Mouse (Mus musculus) cerebellum, adult 11 months (tissue): Measurements from ENCODE around the gene Rrp9.
A peak's percentile ranks its signal among the peaks of the same experiment; 100 is the strongest.

Source experiments
- DNase-seq: peaks from one replicate; pipeline ENCODE4 v3.0.0; 2022

Gene Rrp9

DNA sequence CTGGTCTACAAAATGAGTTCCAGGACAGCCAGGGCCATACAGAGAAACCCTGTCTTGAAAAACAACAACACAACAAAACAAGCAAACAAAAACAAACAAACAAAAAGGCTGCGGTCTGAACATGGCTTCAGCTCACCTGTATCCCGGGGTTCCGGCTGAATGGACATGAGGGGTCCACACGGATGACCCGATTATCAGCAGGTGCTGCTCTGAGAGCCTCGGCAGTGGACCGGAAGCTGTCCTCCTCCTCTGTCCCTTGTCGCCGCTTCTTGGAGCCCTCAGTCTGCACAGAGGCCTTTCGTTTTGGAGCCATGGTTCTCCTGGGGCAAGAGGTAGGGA lies at the start of gene Rrp9:
Gene Rrp9, plus strand, starts transcription at position 301 of the 339 bp plus-strand sequence.
- peak; percentile 19 for DNase-seq

DNA sequence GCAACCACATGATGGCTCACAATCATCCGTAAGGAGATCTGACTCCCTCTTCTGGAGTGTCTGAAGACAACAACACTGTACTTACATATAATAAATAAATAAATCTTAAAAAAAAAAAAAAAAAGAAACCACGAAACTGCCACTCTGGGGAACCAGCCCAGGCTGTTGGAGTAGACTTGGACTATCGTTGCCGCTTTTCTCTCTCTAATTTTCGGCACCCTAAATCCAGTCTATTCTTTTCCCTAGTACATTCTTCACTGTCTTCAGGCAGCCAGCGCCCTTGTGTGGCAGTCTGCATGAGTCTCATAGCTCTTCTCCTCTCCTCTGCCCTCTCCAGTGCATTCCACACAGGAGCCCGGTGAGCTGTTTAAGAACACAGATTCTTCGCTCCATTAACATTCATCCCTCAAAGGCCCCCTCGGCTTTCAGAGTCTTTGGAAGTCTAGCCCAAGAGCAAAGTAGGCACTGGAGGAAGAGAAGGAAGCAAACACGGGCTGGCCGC lies 47.0 kb upstream of the Rrp9 start:
- DNase-seq, result no peak

DNA sequence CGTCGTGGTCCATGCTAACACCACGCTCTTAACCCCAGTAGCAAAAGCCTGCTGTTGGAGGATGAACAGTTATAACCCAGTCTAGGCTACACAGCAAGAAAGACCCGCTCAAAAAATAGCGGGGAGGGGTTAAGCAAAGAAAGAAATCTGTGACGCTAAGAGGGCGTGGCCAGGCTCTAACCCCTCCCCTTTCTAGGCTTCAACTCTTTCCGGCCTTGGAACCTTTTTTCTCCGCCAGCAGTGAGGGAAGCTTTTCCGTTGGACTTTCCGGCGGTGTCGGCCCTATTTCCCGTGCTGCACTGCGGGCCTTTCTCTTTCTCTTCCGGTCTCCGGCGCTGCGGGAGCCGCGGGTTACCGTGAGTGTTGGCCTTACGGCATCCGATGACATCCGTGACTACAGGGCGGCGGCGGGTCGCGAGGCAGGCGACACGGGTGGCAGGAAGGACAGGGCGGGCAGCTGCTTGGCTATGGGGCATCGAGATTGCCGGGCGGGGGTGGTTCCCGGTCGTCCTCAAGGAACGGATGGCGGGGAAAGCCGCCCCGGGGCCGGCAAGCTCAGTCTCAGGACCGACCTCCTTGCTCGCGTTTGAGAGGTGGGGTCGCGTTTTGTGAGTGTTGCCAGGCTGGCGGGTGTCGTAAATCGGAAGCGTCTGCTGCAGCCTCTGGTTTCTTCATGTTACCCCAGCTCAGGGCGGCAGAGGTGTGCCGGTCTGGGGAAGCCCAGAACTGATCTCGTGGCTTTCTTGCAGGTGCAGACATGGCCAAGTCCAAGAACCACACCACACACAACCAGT lies 46.3 kb upstream of the Rrp9 start, which contains the start of gene Rpl29:
Gene Rpl29, plus strand, starts transcription at position 234 of the 794 bp plus-strand sequence.
- DNase-seq, result peak; percentile 94

DNA sequence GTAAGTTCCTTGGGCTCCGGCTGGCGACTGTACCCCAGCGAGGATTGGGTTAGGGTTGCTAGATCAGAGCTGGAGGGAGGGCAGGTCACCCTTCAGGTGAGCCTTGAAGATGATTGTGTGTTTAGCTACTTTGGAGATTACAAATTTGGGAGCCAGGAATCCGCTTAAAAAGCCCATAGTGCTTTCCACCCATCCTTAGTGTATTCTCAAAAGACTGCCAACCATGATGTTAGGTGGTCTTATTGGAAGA lies 45.8 kb upstream of the Rrp9 start:
- no peak for DNase-seq

DNA sequence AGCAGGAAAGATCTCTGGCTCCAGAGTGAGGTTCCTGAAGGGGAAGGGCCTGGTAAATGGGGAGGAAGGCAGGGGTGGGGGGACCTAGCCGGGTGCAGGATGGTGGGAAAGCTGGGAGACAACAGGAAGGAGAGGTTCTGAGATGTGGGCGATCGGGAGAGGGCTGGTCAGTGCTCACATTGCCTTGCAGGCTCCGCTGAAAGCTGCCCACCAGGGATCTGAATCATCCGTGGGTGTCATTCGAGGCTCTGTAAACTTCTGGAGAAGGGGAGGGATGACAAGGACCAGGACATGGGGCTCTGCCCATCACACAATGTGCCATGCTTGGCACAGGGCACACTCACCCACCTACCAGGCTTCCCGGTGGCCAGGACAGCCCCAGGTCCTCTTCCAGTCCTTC lies 42.4 kb upstream of the Rrp9 start:
- DNase-seq, result no peak

DNA sequence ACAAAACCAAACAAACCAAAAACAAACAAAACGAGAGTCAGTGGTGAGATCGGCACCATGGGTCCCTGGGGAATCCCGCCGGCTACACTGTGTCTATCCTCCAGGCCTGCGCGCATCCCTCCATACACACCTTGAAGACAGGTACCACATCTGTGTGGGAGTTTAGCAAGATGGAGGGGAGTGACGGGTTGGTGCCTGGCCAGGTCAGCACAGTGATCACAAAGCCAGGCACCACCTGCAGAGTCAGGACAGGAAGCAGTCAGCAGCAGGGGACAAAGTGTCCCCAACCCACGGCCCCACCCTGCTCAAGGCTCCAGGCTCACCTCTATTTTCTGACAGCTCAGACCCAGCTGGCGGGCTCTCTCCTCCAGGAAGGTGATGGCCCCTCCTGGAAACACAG lies 39.2 kb upstream of the Rrp9 start:
- no peak for DNase-seq

DNA sequence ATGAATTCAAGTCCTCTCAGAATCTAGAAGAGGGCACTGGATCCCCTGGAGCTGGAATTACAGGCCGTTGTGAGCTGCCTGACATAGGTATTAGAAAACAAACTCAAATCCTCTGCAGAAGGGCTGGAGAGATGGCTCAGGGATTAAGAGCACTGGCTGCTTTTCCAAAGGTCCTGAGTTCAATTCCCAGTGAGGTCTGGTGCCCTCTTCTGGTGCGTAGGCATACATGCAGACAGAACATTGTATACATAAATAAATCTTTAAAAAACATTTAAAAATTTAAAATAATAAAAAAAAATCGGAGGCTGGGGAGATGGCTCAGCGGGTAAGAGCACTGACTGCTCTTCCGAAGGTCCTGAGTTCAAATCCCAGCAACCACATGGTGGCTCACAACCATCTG lies 33.1 kb upstream of the Rrp9 start:
- DNase-seq, result no peak

DNA sequence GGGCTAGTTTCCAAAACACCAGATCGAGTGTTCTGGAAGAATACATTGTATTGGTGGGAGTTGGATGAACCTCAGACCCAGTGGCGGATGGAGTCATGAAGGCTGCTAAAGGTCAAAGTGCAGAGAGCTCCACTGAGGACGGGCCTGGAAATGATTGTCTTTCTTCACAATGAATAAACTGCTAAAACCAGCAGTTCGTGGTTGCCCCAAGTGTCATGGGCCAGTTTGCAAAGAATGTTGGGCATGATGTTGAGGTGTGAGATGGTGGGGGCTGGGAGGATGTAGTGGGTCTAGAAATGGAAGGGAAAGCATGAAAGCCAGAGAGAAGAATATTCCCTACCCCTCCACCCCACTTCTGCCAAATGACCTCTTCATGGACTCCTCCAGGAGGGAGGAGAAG lies 30.9 kb upstream of the Rrp9 start:
- DNase-seq, result no peak

DNA sequence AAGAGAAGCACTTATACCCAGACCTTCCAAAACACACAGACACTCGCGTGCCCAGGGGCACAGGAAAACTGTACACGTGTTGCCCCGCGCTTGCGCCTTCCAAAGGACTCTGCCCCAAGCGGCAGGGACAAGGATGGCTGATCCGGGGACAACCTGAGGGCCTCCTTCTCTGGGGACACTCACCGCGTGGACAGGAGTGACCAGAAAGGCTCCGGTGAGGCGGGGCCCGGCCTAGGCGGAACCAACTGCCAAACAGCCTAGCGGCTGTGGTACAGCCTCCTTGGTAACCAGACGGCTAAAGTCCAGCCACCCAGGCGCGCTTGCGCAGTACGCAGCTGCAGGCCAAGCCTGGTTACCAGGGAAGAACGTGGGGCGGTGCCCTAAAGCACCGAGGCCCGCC lies 28.4 kb upstream of the Rrp9 start, which contains the start of the genes Abhd14b and Abhd14a:
Gene Abhd14b, plus strand, starts transcription at position 112 of the 400 bp plus-strand sequence.
Gene Abhd14a, minus strand, starts transcription at position 331 of the 400 bp plus-strand sequence.
- peak; percentile 95 for DNase-seq

DNA sequence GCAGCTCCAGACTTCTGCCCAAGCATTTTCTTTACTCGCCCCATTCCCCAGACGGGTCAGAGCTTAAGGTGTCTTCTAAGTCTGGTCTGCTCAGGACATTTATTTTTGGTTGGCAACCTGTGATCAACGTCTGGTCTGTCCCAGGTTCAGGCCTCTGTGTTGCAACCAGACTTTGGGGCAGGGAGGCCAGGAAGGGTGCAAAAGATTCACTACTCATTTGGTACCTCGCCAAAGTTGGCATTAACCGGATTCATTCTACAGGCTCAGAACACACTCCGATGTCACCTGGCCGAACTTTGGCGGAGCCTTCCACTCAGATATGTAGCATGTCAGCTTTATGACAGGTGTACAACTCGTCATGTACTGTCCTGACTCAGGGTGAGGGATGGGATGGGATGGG lies 27.8 kb upstream of the Rrp9 start:
- no peak for DNase-seq

DNA sequence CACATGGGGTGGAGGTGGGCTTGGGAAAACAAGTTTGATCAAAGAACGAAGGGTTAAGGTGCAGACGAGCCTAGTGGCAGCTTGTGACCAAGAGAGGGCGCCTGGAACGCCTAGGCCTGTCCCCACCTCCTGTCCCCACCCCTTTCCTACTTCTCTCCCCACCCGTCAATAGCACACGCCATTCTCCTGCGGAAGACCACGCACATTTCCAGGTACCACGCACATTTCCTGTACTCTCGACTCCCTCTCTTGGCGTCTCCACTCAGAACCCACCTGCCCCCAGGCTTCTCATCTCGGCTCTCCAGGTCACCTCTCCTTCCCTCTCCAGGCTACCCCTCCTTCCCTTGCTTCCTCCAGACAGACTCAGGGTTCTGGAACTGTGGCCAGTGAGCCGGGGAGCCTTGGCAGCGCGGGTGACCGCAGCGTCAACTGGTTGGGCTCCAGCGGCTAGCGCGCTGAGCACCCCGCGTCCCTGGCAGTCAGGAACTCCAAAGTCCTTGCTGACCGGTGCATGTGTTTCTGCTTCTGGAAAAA lies 27.2 kb upstream of the Rrp9 start:
- DNase-seq, result peak; percentile 82

DNA sequence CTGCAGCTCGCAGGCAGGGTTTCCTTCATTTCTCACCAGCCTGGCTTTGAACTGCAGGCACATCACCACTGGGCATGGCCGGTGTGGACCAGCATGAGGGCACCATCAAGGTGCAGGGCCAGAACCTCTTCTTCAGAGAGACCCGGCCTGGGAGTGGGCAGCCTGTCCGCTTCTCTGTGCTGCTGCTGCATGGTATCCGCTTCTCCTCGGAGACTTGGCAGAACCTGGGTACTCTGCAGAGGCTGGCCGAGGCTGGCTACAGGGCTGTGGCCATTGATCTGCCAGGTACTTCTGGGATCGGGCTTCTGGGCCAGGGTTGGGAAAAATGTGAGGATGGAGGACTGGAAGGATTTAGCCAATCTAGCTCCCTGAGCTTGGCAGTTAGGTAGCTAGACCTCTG lies 25.8 kb upstream of the Rrp9 start:
- no peak for DNase-seq

DNA sequence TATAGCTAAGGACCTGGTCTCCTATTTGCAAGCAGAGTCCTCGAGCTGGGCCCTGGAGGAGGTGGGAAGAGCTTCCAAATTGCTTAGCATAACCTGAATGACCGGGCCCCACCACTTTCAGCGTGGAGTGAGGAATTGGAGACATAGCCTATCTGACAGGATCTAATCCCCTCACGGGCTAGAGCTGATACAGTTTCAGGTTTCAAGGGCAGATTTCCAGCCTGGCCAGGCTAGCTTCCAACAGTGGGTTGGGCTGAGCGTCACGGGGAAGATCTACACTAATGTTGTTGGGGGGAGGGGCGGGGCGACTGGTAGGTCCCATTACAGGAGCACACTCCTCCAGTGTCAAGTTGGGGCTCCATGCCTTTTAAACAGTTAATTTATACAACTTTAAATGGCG lies 25.1 kb upstream of the Rrp9 start:
- no peak for DNase-seq

DNA sequence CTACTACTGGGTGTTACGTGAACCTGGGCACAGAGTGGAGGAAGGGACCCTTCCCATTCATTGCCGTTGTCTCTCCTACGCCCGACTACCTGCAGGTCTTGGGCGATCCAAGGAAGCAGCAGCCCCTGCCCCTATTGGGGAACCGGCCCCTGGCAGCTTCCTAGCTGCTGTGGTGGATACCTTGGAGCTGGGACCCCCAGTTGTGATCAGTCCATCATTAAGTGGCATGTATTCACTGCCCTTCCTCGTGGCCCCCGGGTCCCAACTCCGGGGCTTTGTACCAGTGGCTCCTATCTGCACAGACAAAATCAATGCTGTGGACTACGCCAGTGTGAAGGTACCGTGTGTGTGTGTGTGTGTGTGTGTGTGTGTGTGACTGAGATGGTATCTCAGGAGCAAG lies 24.5 kb upstream of the Rrp9 start:
- no peak for DNase-seq

DNA sequence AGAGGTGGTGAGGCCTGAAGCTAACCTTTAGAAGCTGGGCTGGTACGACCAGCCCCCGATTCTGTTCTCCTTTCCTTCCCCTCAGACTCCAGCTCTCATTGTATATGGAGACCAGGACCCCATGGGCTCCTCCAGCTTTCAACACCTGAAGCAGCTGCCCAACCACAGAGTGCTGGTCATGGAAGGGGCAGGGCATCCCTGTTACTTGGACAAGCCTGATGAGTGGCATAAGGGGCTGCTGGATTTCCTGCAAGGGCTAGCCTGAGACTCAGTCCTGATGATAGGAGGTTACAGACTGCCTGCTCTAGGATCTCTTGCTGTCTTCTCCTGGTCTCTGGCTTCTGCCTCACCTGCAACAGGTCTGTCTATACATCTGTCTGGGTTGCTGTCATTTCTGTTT lies 23.9 kb upstream of the Rrp9 start:
- DNase-seq, result no peak

DNA sequence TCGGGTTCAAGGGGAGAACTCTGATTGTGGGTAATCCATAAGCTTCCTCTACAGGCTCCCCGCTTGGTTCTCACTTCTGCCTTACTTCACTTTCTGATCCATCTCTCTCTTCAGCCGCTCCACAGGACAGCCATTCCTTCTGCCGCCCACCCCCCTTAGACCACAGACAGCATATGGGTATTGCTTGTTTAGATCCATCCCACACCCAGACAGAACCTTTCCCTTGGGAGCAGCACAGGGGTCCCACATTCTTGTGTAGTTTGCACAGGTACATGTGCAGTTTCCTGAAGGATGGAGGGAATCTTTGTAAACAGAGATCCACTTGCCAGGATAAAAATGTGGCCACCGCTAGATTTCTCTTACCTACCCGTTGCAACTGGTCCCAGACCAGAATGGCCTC lies 23.4 kb upstream of the Rrp9 start:
- no peak for DNase-seq

DNA sequence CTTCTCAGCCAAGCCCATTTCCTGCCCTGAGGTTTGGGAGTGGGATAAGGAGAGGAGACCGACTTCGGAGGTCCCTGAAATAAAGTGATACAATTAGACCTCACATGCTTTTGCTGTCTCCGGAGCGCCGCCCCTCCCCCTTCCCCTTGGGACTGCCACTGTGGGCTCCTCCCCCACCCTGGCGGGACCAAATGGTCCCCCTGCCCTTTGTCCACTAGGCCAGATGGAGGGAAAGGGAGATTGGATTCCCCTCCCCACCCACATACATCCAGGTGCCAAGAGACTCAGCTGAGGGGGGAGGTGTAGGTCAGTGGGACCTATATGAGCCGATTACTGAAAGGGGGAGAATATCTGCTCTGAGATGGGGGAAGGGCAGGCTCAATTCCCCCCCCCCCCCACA lies 22.9 kb upstream of the Rrp9 start:
- peak; percentile 84 for DNase-seq

DNA sequence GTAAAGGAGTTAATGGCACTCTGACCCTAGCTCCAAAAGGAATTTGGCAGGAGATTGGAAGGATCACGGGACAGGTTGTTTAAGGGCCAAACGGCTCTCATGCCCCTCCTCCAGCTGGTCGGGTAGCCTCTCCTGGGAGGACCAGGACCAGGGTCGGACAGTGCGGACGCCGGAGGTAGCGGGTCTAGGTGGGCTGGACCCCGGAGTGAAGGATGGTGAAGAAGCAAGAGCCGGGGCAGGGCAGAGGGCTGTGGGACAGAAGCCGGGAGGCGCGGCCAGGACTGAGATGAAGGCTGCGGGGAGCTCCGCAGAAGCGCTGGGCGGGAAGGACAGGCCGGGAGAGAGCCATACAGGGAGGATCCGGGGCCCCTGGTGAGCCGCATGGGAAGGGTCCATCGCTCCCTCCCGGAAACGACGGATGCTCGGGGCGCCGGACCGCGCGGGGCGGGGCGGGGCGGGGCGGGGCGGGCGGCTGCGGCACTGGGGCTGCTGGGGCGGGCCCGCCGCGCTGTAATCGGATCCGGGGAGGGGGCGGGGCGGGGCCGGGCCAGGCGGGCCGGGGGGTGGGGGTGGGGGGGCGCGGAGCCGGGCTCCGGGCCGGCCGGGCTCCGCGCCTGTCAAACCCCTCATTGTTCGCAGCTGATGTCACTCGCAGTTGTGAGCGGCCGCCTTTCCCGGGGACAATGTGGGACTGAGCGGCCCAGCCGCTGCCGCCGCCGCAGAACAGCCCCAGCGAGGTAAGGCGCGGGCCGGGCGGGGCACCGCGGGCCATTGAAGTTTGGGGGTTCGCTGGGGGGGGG lies 22.3 kb upstream of the Rrp9 start, which contains the start of gene Pcbp4:
Gene Pcbp4, plus strand, starts transcription at position 21 of the 800 bp plus-strand sequence.
- no peak for DNase-seq

DNA sequence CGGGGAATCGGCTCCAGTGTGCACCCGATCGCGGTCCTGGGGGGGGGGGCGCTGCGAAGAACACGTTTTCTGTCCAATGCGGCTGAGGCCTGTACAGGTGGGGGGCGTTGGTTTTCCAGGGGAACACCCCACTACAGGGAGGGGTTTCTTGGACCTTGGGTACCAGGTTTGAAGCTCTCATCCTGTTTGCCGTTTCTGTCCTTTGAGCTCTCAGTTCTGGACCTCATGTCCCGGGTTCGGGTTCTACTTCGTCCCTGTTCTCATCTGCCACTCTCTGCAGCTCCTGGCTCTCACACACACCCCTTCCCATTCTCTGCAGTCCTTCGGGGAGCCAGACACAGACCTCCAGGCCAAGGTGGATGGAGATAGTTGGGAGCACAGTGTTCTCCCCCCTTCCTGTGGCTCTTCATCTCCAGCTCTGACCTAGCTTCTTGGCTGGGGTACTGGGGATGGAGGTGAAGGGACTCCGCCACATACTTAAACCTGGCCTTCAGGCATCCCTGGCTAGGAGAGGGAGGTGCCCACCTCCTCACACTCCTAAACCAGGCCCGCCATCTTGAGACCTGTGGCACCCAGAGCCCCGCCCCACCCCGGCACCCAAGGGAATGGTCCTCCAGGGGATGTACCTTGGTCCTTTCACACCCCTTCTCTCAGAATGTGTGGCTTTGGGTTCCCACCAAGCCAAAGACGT lies 21.5 kb upstream of the Rrp9 start:
- no peak for DNase-seq

DNA sequence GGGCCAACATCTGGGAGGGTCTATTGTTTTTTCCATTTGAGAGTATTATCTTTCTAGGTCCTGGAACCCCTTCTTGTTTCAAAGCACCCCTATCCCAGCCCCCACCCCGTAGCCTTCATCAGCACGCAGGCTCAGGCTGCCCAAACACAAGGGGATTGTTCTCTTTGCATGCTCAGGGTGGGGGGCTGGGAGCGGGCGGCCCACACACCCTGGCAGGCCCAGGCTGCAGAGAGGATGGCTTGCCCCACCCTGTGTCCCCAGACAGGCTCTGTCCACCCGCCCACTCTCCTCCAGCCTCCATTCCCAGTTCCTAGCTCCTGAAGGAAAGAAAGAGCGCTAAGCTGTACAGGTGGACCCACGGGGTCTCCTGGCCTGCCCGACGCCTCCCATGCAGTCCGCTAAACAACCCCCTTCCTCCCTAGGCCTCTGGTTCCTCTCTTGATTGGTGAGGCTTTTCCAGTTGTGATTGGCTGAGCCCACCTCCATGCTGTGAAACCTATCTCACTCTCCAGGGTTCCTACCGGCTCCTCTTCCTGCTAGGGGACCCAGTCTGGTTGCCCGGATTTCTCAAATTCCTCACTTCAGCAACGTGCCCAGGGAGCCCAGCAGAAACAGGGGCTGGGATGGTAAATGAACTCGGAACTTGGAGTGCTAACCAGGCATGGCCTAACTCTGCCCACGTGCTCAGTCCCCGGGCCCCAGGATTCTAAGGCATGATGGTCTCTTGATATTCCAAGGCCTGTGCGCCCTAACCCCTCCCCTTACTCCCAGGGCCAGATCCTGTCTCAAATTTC lies 20.7 kb upstream of the Rrp9 start:
- no peak for DNase-seq

DNA sequence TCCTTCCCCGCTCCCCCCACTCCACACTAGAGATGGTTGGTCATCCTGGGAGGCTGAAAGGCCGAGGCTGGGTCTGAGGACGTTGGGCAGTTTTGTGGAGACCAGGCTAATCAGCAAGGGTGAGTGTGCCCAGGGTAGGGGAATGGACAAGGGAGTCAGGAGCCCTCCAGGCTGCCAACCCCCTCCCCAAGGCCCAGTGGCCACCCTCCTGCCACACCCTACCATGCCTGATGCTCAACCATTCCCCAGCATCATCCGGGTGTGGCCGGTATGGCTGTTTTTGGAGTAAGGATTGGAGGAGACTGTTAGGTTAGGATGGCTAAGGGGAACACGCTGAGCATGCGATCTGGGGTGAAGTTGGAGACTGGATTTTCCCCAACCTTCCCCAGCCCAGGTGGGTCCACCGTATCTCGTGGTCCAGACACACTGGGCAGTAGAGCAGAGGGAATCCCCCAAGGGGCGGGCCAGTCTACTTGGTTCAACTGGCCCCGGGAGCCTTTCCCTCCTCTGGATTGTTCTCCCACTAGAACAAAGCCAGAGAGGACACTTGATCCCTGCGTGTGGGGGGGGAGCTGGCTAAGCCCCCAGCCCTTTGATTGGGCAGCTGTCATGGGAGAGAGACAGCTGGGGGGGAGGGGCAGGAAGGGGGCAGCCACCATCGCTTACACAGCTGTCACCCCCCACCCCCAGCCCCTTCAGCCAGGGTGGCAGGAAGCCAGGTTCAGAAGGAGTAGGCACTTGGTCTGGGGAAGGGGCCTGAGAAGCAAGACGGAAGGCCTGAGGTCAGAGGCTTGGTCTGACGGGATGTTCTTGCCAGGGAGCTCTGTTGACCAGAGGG lies 19.2 kb upstream of the Rrp9 start:
- DNase-seq, result no peak

DNA sequence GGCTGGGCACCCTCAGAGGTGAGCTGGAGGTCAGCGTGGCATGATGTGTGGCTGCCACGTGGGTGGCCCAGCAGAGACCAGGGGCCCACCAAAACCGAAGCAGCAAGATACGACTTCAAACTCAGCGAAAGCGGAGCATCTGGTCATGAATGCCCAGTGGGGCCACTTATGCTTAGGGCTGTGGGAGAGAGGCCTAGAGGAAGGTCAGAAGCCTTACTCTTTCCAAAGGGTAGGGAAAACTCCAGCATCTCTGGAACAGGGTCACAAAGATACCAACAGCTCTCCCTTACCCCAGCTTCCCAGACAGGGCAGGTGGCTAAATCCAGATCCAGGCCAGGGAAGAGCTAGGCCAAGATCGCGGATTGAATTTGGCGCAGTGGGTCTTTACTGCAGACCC lies 18.6 kb upstream of the Rrp9 start:
- no peak for DNase-seq
